Comparison of ENCODE assay signal across 8 mouse cellular contexts in genomic region chr1:160933896-160934482, GRCm38 (mm10). TPM values are rescaled to one million over a fixed set of nuclear protein-coding genes. Genes with fewer than 3 reads are reported as not detected.
DNase-seq lines count a peak whose midpoint lies in the region.

No protein-coding gene starts in this region.

- peak; percentile 12 for DNase-seq in adrenal gland, postnatal 14 days
- DNase-seq in adrenal gland, adult 18-20 months (ENCODE audit: low spot score in 2 of 2): no peak
- DNase-seq in layer of hippocampus, adult 9-10 months (ENCODE audit: low spot score): peak; percentile 16
- no peak for DNase-seq in layer of hippocampus, postnatal 36 days
- DNase-seq in adipocyte (ENCODE audit: low spot score): peak; percentile 50
- DNase-seq in kidney, postnatal 36 days: peak; percentile 41
- peak; percentile 13 for DNase-seq in retina, postnatal 7 days (ENCODE audit: low read depth, low spot score)
- DNase-seq in spleen, postnatal 14 days (ENCODE audit: low spot score in 2 of 2): no peak

RNA-seq across cellular contexts. Expression of gene Rc3h1, which starts 27.8 kb away (rescaled TPM):
- 44.0 and 46.1 TPM in 2 replicates for total RNA-seq in adrenal gland, postnatal 14 days (2021)
- total RNA-seq in adrenal gland, adult 18-20 months (2021): 10 to 100 TPM; 45.3 to 47.8 TPM
- 10 to 100 TPM; 43.1 to 44.9 TPM for total RNA-seq in layer of hippocampus, postnatal 36 days (2021)

RNA-seq across cellular contexts. Expression of gene Serpinc1, which starts 44.4 kb away (rescaled TPM):
- 25.9 and 489 TPM in 2 replicates for total RNA-seq in adrenal gland, postnatal 14 days (2021)
- 1 to 10 TPM in 1 of 2 experiments, under 1 TPM in 1; 0.80 to 1.7 TPM for total RNA-seq in adrenal gland, adult 18-20 months (2021)
- under 1 TPM; 0.20 to 0.65 TPM for total RNA-seq in layer of hippocampus, postnatal 36 days (2021)

Comparison
In these comparisons a context has a peak if more than half of its experiments do, and no peak if none do; other contexts are left out.
1. DNase-seq: peak in adrenal gland, postnatal 14 days (single experiment), layer of hippocampus, adult 9-10 months (single experiment), adipocyte (single experiment), kidney, postnatal 36 days (2 of 2) and retina, postnatal 7 days (single experiment); none in adrenal gland, adult 18-20 months (0 of 2), layer of hippocampus, postnatal 36 days (0 of 2) and spleen, postnatal 14 days (0 of 2).
2. RNA of gene Serpinc1, which starts 44.4 kb away (total RNA-seq): 25.9 to 489 TPM in adrenal gland, postnatal 14 days; 0.80 to 1.7 TPM in adrenal gland, adult 18-20 months and 0.20 to 0.65 TPM in layer of hippocampus, postnatal 36 days; every median in the first group is over 10 times any median in the second.